Mouse (Mus musculus): Measurements from ENCODE around the gene Ptprb.

The Ptprb gene

GRCm38 (mm10) chr10:116300824-116301223 lies 25.5 kb downstream of the Ptprb start:
- DNase-seq, result no peak

DNA sequence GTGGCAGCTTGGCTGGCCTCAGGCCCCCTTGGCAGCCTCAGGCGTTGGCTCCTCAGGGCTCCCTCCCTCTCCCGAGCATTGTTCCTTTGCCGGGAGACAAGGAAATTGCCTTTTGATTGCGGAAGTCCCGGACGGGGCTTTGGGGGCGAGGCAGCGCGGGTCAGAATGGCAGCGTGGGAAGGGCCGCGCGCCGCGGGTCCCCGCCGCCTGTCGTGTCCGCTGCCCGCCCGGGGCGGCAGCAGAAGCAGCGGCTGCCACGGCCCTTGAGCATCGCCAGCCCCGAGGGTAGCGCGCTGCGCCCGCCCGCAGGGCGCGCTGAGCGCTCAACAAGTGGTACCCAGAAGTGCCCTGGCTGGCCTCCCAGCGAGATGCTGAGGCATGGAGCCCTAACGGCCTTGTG lies 25.9 kb downstream of the Ptprb start:
- DNase-seq, result no peak

DNA sequence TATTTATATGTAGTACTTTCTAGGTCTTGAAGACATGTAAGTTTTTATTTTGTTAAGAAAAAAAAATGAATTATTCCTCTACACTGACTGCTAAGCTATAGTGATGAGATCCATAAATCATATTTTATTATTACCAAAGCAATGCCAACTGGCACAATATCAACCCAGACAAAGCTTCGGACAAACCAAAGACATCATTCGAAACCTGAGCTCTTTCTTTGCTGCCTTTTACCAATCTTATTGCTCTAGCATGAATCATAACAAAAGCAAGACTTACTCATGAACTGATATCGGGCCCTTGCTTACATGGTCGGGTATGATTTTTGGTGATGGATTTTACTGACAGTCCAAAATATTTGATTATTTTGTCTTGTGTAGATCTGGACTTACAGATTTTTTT lies 29.0 kb downstream of the Ptprb start:
- no peak for DNase-seq

- no peak for DNase-seq
These were observed 34.1 kb downstream of the Ptprb start for GRCm38 (mm10) chr10:116309460-116309859.

- no peak for DNase-seq
These were observed 35.3 kb downstream of the Ptprb start for GRCm38 (mm10) chr10:116310516-116311210.

- peak; percentile 74 for DNase-seq
These were observed 43.9 kb downstream of the Ptprb start for GRCm38 (mm10) chr10:116319246-116319645.

- DNase-seq, result no peak
These were observed 53.8 kb downstream of the Ptprb start for GRCm38 (mm10) chr10:116329086-116329485.

GRCm38 (mm10) chr10:116330458-116330857 lies 55.1 kb downstream of the Ptprb start:
- DNase-seq, result peak; percentile 80

DNA sequence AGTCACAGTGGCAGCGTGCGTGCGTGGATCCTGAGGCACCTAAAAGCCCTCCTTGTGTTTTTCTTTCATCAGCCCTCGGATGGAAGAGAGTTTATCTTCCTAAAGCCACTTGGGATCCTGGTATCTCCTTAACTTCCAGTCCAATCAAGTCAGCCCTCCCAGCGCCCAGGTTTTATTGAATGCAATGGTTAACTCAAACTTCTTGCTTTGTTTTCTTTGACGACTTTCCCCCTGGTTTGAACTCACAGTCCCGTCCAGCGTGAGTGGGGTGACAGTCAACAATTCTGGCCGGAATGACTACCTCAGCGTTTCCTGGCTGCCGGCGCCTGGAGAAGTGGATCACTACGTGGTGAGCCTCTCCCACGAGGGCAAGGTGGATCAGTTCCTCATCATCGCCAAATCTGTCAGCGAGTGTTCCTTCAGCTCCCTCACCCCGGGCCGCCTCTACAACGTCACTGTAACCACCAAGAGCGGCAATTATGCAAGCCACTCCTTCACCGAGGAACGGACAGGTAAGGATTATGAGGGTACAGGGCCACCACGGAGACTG lies 55.7 kb downstream of the Ptprb start:
- peak; percentile 25 for DNase-seq

DNA sequence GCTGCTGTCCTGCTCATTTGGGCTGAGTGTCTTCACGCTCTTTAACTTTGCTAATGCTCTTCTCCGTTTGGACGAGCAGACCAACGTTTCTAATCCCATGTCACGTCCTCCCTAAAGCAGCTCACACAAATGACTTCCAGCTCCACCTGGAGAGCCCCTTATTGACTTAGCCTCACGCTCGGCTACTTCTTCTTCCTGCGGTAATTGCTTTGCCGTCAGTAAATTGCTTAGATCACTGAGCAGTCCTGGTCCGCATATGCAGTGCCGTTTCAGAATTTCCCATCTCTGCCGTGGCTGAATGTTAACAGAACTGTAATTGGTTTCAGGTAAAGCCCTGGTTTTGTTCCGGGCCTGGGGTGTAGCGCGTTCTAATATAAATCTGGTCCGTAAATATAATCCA lies 58.3 kb downstream of the Ptprb start:
- DNase-seq, result no peak

DNA sequence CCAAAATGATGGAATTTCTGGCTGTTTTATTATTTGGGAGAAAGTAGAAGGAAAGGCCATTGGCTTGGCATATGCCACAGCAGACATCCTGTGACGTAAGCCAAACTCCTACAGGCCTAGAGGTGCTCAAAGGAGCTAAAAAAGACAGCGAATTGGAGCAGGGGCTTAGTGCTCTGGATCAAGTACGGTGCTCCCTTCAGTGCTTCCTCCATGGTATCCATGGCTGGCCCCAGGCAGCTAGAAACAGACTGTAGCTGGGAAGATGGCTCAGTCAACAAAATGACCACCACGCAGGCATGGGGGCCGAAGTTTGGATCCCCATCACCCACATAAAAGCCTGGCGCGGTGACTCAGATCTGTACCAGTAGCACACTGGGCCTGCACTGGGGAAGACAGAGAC lies 58.8 kb downstream of the Ptprb start:
- no peak for DNase-seq

- DNase-seq, result no peak
These were observed 60.0 kb downstream of the Ptprb start for GRCm38 (mm10) chr10:116335328-116335727.

DNA sequence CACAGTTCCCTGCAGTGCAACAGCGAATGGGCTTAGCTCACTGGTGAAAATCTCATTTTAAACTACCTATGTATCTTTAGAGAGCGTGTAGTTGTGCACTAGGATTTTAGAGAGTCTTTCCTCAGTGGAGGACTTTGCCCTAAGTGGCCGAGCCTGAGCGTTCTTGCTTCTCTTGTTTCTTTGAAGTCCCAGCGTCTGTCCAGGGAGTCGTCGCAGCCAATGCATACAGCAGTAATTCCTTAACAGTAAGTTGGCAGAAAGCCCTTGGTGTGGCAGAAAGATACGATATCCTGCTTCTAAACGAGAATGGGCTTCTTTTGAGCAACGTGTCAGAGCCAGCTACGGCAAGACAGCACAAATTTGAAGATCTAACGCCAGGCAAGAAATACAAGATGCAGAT lies 65.9 kb downstream of the Ptprb start:
- no peak for DNase-seq

- no peak for DNase-seq
These were observed 71.4 kb downstream of the Ptprb start for GRCm38 (mm10) chr10:116346618-116347184.

- DNase-seq, result no peak
These were observed 73.7 kb downstream of the Ptprb start for GRCm38 (mm10) chr10:116349004-116349403.

GRCm38 (mm10) chr10:116350532-116350931 lies 75.2 kb downstream of the Ptprb start:
- DNase-seq, result no peak

DNA sequence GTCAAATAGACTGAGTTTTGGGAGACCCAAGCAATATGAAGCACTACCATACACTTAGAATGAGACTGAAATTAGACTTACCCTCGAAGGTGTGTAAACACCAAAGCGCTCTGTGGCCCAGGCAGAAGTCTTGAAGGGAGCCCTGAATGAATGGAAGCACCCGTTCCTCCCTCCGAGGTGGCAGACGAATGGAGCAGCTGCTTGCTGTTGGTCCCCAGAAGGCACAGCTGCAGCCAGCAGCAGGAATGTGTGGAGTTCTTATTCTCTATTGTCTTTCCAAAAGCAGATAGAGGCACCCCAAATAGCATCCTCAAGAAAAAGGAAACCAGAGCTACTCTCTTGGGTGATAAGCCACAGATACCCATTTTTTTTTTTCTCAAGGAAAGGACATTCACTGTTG lies 79.0 kb downstream of the Ptprb start:
- DNase-seq, result no peak

DNA sequence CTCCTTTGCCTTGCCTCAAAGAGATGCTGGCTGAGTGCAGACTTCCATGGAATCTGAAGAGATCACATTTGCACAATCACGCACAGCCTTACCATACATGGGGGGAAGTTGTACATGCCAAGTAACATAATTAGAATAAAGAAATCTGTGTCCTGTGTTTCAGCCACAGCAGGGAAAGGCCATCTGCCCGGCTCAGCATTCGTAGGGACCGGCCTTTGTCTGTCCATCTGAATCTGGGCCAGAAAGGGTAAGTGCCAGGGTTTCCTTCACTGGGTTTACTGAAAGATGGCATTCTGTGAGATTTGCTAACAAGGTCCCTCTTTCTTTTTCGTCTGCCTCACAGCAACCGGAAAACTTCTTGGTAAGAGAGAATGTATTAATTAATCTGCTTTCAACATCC lies 86.9 kb downstream of the Ptprb start:
- DNase-seq, result peak; percentile 86

DNA sequence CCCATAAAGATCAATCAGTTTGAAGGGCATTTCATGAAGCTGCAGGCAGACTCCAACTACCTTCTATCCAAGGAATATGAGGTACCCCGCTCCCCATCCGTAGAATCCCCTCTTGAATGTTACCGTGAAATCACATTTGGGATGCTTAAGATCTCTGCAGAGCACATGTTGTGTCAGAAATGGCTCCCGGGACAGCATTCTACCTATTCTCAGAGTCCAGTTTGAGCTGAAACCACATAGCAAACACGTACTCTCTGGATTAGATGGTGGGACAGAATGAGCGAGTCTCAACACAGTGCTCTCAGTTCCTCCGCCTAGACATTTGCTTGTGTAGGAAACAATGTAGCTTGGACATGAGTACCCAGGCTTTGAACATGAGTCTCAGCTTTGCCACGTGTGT lies 87.3 kb downstream of the Ptprb start:
- no peak for DNase-seq

DNA sequence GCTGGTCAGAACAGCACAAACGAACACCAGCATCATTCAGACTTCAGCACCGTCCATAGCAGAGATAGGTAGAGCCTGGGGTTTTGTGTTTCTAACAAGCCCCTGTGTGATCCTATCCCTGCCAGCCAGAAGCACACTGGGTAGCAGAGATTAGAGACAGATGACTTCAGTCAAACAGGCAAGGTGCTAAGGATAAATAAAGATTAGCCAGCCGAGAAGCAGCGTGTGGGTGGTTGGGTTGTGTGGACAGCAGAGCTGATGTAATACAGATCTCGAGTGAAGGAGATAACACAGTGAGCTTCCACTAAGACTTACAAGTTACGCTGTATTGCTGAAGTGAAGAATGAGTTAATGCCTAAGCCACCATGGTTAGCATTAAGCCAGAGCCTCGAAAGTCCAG lies 89.4 kb downstream of the Ptprb start:
- peak; percentile 25 for DNase-seq

DNA sequence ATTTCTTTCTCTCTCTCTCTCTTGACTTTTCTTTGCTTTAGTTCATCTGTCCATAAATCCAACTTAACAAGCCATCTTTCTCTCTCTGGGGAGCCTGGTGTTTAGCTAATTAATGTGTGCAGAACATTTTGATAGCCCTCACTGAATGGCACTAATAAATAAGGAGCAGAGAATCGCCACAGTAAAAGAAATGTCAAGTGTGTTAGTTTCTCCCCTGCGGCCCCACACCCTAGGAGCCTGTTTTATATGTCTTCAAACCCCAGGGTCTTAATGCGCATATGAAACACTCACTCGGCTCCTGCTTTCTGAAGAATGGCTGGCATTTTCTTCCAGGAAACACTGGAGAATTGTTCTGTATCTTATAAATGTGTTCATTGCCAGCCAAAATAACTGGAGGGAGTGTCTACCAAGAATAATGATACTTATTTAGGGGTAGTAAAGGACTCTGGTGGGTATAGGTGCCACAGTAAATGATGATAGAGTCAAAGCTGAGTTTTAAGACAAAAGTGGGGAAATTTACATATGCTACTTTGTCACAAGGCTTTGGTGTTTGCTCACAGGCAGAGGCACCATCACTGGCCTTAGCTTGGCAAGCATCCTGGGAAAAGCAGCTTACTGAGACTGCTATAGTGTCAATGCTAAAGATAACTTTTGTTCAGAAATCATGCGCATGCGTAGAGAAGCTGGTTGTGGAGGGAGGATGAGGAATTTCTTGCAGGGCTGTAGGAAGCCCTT lies 95.8 kb downstream of the Ptprb start:
- DNase-seq, result no peak

- DNase-seq, result peak; percentile 72
These were observed 98.8 kb downstream of the Ptprb start for GRCm38 (mm10) chr10:116374111-116374510.

- DNase-seq, result no peak
These were observed 101.5 kb downstream of the Ptprb start for GRCm38 (mm10) chr10:116376853-116377252.
